Mouse (Mus musculus): ENCODE results near the gene Sqstm1.

Gene Sqstm1

DNA sequence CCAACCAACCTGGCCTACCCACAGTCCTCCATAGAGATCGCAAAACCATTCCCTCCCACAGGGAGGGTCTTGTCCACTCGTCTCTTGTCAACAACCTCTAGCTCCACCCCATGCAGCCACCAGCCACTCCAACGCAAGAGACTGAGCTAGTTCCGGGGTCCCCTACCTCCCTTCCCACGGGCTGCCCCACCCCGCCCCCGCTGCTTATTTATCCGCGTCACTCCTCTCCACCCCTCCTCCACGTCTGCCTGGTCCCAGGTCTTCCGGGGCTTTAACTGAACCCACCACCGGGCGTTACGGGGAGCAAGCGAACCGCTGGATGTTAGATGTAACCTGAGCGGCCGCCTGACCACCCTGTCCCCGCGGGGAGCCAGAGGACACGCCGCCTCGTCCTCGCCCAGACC lies 524 bp downstream of the Sqstm1 start:
- no peak for DNase-seq (ENCODE audit: low spot score)

DNA sequence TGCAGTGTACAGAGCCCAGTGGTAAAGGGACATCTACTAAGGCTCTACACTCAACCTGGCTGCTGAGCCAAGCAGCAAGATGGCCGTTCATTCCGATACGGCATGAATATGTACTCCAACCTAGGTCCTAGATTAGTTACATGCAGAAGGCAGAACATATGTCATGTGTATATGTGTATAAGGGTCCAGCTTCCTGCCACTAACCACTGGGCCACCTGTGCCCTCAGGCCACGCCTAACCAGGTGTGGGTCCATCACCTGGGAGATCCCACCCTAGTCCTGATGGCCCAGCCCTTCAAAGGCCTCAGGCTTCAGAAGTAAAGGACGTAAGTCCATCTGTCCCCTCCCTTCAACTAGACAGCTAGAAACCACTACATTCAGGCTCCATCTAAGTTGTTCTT lies 2.6 kb downstream of the Sqstm1 start:
- DNase-seq (ENCODE audit: low spot score): no peak

DNA sequence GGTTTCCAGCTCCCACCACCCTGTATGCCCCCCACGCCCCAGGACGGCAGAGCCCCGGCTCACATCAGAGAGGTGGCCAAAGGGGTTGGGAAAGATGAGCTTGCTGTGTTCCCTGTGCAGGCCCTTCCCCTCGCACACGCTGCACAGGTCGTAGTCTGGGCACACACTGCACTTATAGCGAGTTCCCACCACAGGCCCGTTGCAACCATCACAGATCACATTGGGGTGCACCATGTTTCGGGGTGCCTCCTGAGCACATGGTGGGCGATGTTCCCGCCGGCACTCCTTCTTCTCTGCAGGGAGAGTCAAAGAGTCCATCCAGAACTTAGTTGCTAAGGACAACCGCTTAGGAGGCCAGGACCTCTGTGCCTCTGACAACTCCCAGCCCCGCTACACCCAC lies 3.3 kb downstream of the Sqstm1 start:
- no peak for DNase-seq (ENCODE audit: low spot score)

DNA sequence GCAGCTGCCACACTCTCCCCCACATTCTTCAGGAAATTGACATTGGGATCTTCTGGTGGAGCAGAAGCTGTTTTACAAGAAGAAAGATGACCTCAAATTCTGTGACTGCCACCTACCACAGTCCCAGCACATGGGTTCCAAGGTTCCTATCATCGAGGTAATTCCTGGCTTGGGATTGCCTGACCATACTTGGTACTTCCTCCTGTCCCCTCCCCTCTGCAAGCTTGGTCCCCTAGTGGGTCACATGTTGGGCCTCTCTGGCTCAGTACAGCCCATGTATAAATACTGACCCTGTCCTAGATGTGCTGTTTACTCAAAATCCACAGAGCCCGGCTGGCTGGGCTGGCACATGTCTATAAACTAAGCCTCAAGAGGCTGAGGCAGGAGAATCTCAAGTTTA lies 4.6 kb downstream of the Sqstm1 start:
- DNase-seq (ENCODE audit: low spot score): no peak

DNA sequence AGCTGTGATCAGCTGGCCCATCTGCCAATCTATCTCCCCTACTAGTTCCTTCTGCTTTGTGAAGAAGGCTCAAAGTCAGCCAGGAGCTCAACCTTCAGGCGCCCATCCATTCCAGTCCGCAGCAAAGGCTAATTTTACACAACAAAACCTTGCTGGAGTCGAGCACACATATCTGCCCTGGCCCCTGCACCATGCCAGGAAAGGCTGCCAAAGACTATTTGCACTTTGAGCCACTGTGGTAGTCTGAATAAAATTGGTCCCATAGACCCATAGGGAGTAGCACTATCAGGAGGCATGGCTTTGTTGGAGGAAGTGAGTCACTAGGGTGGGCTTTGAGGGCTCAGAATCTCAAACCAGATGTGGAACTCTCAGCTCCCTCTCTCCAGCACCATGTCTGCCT lies 5.2 kb downstream of the Sqstm1 start:
- DNase-seq (ENCODE audit: low spot score): no peak

DNA sequence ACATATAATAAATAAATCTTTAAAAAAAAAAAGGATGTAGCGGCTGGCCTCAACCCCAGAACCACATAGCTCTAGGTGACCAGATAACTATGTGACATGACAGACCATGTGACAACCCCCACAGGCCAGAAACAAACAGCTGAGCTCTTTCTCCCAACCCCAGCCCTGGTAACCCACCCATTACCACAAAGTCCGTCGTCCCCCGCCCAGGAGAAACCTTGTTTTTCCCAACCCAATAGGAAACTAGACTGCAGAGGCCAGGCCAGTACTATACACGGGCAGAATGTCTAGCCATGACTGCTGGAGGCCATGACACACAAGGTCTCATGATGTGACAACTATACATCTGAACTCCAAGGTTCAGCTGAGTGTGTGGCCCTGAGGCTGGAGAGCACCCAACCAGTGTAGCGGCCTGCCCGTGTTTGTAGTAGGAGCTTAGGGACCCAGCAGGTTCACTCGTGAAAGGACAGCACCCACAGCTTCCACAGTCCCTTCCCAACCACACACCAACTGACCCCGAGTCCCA lies 7.3 kb downstream of the Sqstm1 start:
- DNase-seq (ENCODE audit: low spot score): no peak

DNA sequence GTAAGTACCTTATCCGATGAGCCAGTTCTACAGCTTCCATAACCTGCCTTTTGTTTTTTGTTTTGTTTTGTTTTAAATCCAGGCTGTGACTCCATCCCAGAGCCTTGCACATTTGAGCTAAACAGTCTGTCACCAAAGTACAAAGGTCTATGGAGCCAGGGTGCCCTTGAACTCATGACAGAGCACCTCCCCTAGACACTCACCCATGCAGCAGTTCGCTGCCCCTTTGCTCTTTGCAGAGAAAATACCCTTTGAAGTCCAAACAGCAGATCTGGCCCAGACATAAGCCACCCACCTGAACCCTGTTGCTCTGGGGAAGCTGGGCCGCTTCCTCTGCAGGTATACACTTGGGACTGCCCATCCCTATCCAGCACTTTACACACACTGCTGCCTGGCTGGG lies 9.0 kb downstream of the Sqstm1 start:
- no peak for DNase-seq (ENCODE audit: low spot score)

DNA sequence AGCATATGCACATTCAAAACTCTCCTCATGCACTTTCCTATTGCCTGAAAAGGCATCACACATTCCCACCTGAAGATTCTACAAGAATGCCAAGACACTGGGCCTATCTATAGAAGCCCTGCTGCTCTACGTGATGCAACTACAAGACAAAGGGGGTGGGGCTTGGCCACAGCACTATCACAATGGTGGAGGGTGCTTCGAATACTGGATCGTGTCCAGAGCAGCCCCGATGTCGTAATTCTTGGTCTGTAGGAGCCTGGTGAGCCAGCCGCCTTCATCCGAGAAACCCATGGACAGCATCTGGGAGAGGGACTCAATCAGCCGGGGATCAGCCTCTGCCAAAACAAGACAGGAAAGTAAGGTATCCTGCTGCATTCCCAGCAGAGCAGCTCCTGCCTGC lies 10.0 kb downstream of the Sqstm1 start:
- DNase-seq (ENCODE audit: low spot score): no peak

DNA sequence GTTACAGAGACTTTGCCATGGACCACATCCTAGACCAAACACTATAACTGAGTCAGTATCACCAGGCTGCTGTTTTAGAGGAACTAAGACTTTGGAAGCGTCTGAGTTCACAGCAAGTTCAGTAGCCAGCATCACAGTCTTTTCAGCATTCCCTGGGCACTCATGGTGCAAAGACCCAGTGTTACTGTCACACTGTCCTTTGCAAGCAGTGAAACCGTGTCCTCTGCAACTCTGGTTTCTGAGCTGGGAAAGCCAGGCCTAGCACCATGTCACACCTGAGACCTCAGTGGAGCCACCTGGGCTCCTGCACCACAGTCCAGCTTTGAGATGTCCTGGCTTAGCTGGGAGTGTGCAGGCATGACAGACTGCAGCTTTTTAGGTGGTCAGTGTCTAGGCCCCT lies 11.7 kb downstream of the Sqstm1 start:
- no peak for DNase-seq (ENCODE audit: low spot score)

DNA sequence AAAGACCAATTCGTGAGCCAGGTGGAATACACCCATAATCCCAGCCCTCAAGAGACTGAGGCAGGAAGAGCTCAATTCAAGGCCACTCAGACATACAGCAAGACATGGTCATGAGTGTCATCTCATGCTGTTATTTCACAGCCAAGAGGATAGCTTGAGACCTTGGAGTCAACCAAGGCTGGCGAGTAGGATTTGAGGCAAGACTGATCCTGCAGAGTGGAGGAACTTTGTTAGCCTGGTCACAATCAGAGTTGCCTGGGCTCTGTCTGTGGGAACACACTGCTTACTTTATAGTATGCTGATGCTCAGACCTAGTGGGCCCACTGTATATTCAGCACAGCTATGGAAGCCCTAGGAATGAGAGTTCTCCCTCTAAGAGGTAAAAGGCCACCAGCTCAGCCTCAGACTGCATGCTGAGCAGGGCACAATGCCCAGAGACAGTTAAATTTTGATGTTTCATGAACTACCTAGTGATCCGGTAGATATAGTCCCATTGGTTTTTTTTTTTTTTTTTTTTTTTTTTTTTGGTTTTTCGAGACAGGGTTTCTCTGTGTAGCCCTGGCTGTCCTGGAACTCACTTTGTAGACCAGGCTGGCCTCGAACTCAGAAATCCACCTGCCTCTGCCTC lies 12.3 kb downstream of the Sqstm1 start:
- DNase-seq (ENCODE audit: low spot score): no peak

DNA sequence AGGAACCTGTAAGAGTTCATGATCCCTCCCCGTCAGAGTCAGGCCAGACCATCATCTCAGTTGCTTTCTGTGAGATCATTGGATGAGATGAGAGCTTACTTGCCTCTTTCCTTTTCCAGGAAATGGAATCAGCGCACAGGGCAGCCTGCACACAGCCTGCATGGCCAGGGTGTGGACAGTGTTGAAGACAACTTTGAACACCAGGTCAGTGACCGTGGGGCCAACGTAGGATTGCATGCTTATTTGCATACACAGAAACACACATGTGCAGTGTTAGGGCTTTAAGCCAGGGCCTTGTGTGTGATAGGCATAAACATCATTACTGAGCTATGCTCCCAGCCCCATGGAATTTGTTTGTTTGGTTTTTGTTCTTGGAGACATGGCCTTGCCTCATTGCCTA lies 13.1 kb downstream of the Sqstm1 start:
- DNase-seq (ENCODE audit: low spot score): no peak

DNA sequence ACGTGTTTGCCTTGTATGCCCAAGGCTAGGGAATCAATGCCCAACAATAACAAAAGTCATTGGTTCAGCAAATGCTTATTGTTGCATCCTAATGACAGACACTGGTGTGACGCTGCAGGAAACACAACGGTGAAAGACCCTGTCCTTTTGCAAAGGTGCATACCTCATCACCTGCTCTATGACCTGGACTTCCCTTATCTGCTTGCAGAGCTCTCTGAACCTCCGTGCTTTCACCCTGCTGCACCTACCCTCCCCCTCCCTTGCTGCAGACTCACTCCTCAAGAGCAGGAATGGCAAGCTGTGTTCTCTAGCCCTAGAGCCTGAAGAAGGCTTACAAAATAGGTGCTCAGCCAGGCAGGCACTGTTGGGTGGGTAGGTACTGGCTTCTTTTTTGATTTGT lies 15.8 kb downstream of the Sqstm1 start:
- DNase-seq (ENCODE audit: low spot score): no peak

DNA sequence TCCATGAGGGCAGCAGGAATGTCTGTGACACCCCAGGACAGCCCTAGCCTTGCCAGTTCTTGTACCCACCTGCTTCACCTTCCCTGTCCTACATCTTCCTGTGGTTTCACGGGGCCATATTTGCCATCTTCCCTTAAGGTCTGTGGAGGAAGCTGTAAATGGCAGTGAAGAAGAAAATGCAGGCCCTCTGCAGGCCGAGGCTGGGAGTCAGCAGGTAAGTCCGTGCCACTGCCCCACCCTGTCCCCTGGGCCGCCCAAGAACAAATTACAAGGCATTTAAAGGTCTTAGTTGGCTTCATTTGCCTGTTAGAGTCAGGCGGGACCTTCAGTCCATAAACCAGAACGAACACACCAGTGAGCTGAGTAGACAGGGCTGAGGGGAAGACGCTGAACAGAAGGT lies 16.6 kb downstream of the Sqstm1 start:
- DNase-seq (ENCODE audit: low spot score): no peak

DNA sequence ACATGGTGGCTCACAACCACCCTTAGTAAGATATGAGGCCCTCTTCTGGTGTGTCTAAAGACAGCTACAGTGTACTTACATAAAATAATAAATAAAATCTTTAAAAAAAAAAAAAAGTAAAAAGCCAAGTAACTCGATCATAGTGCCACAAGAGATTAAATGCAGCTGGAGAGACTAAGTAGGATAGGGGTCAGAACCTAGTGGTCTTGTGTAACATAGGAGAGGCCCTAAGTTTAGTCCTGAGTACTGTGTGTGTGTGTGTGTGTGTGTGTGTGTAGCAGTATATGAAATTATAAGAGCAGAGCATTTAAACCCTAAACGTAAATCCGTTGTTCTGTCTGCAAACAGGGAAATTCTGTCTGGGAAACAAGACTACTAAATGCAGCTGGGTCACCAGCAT lies 18.3 kb downstream of the Sqstm1 start:
- DNase-seq (ENCODE audit: low spot score): no peak

DNA sequence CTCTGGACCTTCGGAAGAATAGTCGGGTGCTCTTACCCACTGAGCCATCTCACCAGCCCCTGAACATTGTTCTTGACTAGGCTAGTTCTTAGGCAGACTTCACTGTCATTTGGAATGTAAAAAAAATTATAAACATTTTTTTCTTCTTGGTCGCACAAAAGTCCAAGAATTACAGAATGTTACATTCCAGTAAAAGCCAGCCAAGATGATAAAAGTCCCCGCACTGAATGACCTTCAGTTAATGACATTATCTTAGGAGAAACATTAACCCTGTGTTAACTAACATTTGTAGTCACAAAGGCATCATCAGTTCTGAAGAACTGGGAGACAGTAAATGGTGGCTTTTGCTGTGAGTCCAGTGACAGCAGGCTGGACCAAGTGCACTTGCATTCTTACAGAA lies 20.3 kb downstream of the Sqstm1 start:
- DNase-seq (ENCODE audit: low spot score): no peak

DNA sequence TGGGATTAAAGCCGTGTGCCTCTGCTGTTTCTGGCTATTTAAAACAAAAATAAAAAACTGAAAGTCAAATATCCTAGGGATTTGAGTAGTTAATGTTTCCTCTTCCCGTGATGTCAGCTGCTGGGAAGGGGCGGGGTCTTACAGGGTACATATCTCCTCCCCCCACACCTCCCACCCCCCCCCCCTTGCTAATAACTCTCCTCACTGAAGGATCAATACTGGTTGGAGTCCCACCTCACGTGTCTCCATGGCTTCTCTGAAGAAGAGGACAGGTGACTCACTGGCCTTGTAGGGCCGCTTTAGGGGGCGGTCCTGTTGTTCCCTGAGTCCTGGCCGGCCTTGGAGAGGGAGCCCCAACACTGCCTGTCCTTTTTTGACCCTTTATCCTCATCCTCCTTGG lies 21.9 kb downstream of the Sqstm1 start:
- DNase-seq (ENCODE audit: low spot score): no peak

DNA sequence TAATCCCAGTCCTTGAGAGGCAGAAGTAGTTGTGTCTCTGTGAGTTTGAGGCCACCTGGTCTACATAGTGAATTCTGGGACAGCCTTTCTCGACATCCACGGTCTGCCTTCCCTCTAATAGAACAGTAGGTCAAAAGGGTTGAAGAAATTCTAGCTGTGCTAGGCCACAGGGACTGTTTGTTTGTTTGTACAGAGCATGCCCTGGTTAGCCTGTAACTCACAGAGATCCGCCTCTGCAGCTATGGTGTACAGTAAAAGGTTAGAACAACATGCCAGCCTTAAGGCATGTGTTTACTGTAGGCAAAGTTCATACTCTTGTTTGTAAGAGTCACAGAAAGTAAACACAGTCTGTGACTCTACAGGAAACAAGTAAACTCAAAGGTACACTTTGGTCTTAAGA lies 25.8 kb downstream of the Sqstm1 start:
- DNase-seq (ENCODE audit: low spot score): no peak

DNA sequence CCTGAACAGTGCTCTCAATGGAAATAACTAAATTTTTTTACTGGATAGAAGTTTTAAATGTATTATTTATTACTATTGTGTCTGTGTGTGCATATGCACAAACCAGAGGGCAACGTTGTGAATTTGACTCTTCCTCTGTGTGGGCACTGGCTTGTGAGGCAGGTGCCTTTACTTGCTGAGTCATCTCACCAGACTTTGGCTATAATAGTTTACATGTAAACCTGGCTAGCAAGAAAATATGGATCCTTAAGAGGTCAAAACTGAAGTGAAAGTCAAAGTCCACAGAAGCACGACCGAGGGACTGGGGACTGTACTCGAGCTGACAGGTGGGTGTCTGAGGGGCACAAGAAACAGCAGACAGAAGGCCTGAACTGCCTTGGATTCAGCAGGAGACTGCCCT lies 27.9 kb downstream of the Sqstm1 start:
- no peak for DNase-seq (ENCODE audit: low spot score)

DNA sequence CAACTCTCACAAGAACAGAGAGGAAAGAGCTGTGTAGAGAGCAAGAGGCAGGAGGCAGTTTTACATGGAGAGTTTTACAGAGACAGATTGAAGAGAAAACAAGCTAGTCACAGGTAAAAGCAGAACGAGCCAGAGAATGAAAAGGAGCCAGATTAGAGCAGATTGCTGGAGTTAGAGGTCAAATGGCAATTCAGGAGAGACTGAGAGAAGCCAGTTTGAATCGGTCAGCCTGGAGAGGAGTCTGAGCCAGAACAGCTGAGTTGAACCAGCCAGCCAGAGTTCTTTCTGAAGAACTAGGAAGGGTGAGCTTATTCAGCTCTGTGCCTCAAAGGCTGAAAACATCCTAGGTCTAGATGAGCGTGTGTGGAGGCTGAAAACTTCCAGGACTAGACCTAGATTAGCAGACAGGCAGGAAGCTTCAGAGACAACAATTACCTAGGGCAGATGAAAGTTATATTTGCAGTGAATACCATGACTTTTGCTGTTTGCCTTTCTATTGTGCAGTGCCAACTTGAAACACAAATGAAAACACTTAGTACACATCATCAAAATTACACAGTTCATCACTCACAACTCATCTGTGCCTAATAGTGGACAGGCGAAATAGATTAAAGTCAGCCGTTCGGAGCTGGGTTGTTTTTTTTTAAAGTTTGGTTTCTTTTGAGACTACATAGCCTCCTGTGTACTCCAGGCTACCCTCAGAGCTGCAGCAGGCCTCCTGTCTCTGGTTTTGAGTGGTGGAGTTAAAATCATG lies 30.0 kb downstream of the Sqstm1 start:
- DNase-seq (ENCODE audit: low spot score): no peak

DNA sequence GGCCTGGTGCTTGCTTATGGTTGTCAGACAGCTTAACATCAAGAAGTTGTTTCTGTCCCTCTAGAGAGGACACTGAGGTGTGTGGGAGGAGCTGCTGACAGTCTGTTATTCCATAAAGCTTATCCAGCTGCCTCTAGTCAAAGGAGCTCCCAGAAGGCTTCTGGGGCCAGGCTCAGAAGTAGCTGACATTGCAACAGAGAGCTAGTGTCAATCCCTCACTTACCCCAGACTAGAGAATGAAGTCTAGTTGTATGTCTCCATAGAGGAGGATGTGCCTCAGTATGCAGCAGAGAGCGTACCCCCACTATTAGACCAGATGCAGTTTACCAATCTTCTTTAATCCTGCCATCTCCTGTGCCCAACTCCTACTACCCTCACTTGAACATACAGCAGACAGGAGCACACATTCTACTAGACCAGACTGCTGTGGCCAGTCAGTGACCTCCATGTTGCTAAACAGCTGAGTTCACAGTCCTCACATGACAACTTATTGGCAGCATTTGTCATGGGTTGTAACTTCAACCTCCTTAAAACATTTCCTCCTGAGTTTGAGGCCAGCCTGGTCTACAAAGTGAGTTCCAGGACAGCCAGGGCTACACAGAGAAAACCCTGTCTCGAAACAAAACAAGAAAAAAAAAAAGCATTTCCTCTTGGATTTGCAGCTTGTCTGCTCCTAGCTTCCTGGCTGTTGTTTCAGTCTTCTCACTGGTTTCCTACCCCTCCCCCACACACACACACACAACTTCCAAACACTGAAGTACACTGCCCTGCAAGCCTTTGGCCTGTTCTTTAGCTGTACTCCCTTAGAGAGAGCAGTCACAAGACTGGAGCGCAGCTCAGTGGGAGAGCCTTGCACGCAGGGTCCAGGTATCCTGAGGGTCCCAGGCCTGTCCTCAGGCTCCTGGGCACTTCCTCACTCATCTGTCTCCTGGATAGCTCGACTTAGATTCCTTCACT lies 31.8 kb downstream of the Sqstm1 start:
- DNase-seq (ENCODE audit: low spot score): no peak

DNA sequence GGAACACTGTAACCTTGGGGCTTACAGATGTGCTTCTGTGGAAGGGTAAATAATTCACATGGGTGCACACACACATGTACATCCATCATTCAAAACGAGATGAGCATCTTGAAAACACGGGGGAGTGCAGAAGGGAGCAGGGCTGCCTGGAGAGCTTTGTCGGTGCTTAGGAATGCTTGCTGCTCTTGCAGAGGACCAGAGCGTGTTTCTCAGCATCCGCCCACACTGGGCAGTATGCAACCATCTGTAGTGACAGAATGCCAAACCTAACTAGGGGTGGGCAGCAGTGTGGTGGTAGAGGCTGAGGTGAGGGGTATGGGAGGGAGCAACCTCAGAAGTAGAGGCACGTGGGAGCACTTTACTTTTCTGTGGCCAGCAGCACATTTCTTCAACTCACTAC lies 33.5 kb downstream of the Sqstm1 start:
- no peak for DNase-seq (ENCODE audit: low spot score)

DNA sequence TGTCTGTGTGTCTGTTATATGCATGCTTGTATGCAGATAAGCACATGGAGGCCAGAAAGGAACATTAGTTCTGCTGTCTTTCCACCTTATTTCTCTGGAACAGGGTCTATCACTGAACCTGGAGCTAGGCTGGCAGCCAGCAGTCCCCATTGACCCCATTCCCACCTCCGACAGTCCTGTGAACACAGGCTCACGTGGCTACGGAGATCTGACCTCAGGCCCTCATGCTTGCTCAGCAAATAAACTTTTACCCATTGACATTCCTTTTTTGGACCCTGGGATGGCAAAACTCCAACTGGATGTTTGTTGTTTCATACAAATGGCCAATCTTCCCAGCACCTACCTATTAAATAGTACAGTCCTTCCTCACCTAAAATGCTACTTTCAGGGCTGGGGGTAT lies 34.3 kb downstream of the Sqstm1 start:
- DNase-seq (ENCODE audit: low spot score): no peak

DNA sequence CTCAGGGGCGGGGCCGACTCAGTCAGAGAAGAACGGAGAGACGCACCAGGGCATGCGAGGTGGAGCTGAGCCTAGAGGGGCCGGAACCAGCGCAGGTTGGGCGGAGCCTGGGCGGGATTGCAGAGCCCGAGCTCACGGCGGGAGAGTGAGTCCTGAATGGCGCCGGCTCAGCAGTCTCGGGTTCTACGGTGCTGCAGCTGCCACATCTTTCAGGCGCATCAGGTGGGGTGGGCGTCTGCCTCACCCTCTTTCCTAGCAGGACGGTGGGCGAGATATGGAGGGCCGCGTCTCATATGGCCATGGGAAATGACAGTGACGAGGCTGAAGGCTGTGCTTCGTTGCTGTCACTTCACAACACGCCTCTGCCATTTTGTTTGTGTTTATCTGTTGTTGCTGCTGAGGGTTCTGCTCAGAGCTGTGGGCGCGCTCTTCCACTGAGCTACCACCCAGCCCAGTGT lies 35.9 kb downstream of the Sqstm1 start:
- peak; percentile 91 for DNase-seq (ENCODE audit: low spot score)

Data from layer of hippocampus, adult 9-10 months (tissue).